Mouse (Mus musculus) spleen, adult 2 months (tissue): Measurements from ENCODE around the gene Tspan17.

Source experiments
- CTCF ChIP-seq: fragments of 200-500 bp; IDR thresholded peaks from 2 replicates; pipeline ENCODE4 v1.5.1; 2011; ENCODE audit warnings: mild to moderate bottlenecking, inconsistent platforms; ENCODE audit not compliant: insufficient read depth, insufficient read length, insufficient replicate concordance; ENCODE audit errors: extremely low read depth
- POLR2A ChIP-seq: fragments of 200-500 bp; IDR thresholded peaks from 2 replicates; pipeline ENCODE4 v1.6.1; 2011; ENCODE audit warnings: low read depth, low read length, inconsistent platforms

GRCm38 (mm10) chr13:54797356-54797755, 8.2 kb downstream of the Tspan17 start:
- TF ChIP-seq POLR2A = no peak
- peak; percentile 67; the same call in 1 of the 2 replicates for TF ChIP-seq CTCF
